Mouse (Mus musculus) right cerebral cortex, postnatal 25 days (tissue): ENCODE measurements around the gene Gxylt1.
"Not testable (repeated sequence)": the region's sequence is repeated elsewhere in the genome, so short reads cannot be mapped to it uniquely, and the experiment has no call there.

Experiments
- DNase-seq: peaks from one replicate; pipeline ENCODE4 v3.0.0; 2022

Gxylt1 gene

DNA sequence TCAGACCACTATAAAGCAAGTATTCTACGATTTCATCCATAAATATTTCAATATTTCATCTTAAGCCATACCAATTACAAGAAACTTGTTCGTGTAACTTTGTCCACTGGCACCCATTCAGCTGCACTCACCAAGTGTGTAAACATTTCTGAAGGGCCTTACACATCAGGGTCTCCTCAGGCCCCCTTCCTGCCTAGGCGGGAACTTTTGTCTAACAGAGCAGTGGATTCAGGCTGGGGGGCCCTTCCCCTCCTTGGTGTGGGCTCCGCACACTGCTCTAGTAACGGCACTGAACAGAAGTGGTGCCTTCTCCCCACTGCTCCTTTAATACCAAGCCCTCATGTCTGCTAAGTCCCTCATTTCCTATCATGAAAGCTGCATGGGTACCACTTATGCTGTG lies 12.7 kb downstream of the Gxylt1 start:
- no peak for DNase-seq

DNA sequence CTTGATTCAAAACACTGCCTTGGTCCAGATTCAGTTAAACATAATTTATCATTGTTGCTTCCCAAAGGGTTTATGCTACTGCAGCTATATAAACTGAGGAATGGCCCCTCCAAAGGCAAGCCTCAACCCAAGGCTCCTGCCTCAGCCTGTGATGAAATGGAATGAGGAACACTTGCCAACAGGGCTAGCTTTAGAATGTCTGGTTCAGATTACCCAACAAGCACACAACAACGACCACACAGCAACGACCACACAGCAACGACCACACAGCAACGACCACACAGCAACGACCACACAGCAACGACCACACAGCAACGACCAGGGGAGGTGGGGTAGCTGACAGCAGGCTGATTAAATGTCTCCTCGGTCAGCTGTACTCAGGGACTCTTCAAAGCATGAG lies 15.0 kb downstream of the Gxylt1 start:
- no peak for DNase-seq

DNA sequence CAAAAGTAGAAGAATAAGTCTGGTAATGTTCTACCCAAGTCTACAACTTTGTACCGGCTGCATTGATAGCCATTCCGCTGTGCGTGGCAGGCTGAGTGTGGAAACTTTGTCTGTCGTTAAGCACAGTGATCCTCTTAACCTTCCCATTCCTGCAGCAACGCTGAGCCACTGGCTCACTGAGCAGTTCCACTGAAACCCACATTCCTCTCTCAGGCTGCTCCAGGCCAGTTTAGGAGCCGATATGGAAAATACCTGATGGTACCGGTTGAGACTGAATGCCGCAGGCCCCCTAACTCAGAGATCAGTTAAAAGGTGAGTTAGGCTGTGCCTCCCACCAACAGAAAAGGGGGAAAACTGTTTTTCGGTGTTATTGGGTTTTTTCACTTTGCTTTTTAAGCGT lies 19.7 kb downstream of the Gxylt1 start:
- no peak for DNase-seq

DNA sequence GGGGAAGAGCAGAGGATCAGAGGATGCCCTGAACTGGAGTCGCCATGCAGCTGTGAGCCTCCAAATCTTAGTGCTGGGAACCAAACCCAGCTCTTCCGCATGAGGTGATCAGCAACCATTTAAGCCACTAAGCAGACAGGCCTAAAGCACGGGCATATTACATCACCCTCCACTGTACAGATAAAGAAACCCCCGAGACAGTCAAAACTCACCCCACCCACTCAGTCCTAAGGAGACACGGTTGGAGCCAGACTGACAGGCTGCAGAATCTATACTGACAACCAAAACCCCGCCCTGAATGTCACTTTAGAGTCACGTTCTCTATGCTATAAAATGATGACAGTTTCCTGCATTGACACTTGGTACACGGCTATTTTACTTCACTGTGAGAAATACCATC lies 21.8 kb downstream of the Gxylt1 start:
- DNase-seq = no peak

DNA sequence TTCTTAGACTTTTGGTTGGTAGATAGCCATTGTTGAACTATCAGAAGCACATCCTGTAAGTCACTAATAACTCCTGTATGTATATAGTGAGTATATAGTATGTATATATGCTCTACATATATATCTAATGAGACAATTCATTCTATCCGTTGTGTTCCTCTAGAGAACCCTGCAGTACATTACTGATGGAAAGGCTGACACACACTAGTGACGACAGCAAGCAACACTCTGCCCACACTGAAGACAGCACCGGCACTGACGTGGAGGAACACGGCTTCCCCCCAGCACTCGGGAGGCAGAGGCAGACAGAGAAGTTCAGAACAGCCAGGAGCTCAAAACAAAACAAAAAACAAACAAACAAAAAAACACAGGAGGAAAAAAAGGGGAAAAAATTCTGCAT lies 22.6 kb downstream of the Gxylt1 start:
- no peak for DNase-seq

DNA sequence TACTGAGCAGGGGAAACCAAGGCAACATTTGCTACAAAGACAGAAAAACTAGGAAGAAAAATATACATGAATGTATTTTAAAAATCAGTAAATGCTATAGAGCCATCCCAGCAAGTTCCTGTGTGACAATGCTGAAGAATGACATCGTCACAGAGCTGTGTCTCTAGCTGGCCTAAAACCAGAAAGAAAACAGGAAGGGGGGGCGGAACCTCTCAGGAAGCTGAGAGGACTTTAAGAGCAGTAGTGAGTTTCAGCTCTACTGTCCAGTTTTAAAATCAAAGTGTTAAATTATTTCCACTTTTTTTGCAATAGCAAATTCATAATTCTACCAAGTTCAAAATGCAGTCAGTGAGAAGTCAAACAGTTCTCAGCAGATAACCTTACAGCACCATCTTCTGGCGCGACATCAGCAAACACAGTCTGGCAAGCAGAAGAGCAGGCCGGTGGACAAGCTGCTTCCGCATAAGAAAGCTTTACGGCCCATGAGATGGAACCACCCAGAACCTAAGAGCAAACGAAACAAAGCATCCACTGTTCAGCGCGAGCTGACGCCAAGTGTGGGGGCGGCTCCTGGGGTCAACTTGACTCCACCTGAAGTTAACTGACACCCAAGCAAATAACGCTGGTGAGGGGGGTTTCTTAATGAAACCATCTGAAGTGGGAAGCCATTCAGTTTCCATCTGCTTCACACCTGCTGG lies 23.3 kb downstream of the Gxylt1 start:
- no peak for DNase-seq

DNA sequence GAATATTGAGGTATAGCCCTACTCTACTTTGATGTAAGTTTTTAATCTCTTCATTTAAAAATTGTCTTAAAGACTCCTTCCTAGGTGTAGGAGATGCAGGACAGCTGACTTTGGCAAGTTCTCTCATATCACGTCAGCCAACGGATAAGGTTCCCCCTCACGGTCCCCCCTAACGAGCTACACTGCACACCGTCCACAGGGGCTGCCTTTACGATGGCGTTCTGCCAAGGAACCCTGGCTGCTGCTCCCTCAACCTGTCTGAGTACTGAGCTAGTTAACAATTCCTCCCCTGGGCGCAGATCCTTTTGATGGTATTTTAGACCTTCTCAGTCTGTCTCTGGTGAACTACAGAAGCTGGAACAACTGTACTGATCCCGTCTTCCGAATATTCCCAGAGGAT lies 31.8 kb downstream of the Gxylt1 start:
- DNase-seq = no peak

DNA sequence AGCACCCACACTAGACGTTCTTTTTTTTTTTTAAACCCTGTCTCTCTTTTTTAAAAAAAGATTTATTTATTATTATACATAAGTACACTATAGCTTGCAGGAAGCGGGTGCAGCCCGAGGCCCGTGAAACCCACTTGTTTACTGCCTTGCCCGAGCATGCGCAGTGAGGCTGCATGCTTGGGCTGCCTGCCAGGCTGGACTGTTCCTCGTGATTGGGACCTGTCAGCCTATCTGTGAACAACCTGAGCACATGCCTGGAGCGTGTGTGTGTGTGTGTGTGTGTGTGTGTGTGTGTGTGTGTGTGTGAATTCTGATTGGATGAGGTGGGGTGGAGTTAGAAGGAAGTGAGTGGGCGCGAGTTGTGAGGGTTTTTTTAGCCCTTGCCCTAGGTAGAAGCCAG lies 38.5 kb downstream of the Gxylt1 start:
- not testable (repeated sequence) for DNase-seq

DNA sequence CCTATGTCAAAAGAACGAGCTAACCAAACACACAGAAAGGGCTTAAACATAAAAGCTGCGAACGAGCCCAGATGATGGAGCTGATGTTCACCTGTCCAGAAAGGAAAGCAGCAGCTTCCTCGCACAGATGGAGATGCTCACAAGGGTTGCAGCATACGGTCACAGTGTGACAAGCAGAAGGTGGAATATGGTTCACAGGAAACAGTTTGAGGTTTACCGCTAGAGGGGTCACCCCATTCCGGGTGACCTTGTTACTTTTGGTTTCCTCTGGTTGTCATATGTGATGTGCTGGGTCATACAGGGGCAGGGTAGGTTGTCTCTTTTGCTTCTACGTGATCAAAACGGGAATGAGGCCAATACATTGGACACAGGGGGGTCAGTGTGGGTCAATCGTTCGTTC lies 46.0 kb downstream of the Gxylt1 start:
- DNase-seq = no peak

DNA sequence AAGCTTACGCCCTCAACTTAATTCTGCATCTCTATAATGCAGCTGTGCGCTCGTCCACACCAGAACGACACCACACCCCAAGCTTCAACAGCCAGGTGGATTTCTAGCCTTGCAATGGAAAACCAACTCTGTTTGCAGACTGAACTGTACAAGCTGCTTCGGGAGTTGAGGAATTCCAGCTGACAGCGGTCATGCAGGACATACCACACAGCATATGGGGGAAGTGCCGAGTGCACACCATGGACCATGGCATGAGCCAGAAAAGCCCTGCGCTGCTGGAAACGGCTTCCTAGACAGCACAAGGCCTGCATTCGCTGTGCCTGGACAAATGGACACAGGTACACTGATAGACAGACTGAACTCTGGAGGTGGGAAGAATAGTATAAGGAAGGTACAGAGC lies 46.6 kb downstream of the Gxylt1 start:
- no peak for DNase-seq

DNA sequence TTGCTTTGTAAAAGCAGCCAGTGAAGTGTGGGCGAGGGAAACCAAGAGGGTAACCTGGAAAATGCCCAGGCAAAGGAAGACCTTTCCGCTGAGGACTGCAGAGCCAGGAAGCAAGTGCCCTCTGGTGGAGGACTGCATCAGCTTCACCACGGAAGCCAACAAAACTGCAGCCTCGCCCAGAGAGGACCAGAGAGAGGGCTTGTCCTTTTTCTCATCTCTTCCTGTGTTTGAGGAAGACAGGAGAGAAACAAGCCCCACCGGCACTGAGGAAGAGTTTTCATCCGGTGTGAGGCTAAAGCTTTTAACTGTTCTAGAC lies 47.3 kb downstream of the Gxylt1 start:
- peak; percentile 45 for DNase-seq

DNA sequence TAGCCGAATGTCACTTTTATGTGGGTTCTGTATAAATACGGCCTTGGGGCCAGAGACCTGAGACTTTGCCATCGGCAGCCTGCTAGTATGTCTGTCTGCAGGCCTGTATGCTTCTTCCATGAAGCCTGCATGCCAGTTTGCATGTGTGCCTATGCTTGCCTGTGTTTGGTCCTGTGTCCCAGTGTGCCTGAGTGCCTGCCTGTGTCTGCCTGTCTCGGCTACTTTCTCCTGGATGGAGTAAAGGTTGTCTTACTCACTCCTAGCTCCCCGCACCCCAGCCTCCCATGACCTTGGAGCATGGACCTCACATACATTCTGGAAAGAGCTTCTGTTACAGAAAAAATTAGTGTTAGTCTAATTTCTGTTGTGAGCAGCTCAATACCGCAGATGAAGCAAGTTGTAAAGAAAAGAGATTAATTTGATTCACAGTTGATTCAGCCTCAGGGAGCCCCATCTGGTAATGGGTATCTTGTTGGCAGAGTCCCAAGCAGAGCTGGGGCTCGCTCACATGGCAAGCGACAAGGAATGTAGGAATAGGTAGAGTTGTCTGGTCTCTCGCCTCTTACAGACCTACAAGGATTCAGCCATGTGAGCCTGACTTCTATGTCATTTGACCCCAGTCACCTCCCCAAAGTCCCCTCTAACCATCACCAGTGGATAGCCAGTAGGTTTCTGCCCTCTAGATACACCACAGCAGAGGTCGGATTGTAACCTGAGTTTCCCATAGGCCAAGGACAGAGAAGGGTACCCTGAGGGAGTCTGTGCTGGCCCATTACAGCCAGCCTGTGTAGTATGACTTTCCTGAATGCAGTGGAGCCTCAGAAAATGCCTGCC lies 47.8 kb downstream of the Gxylt1 start:
- no peak for DNase-seq

DNA sequence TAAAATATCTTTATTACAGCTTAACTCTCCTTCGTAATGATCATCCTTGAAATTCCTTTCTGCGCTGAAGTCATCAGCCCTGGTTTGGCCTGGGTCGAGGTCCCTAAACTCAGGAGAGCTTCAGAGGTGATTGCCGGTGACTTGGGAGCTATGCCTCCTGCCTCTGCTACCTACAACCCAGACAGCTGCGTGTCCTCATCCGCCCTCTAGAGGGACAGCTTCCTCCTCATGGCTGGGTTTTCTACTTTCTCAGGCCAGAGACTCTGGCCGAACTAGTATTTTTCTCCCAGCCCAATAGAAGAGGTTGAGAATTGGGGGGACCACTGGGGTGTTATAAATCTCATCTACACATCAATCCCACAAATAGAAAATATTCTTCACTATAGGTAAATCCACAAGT lies 52.5 kb downstream of the Gxylt1 start:
- no peak for DNase-seq

DNA sequence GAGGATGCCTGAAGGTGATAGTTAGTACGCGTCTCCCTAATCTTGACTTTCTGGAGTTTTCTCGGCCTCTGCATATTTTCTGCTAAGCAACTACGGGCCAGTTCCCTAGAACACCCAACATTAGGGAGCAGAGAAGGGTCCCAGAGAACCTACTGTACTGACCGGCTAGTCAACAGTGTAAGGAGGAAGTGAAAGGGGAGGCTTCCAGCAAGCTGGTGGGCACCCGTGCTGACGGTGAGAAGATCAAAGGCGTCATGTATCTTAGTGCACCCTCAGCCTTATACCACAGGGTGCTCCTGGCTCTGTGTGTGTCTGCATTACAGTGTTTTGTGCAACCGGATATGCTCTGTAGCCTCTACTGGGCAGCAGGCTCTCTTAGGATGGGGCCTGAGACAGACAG lies 62.4 kb downstream of the Gxylt1 start:
- DNase-seq = no peak

DNA sequence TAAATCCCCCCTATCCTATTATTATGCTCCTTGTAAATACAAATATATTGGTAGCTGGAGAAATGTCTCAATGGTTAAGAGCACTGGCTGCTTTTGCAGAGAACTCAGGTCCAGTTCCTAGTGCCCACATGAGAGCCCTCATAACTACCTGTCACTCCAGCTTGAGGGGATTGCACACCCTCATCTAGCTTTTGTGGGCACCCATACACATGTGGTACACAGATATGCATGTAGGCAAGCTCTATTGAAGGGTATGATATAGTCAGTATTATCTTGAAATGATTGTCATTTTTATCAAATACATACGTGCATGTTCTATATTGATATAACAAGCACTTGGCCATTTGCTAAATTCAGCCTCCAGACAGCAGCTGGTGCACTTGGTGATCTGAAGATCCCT lies 70.1 kb downstream of the Gxylt1 start:
- DNase-seq = no peak

DNA sequence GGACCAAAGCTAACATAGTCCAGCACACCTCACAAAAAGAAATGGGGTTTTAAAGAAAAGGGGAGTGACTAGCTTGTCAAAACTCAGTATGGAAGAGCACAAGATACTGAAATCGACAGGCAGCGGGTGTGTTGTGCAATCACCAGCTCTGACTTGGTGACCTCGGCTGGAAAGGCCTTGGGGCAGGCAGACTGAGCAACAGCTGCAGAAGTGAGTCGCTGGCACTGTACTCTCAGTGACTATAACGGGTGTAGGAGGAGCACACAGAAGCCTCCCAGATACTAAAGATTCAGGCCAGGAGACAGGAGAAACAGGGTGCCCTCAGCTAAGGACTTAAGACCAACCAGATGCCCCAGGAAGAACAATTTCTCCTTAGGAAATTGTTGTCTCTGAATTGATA lies 73.0 kb downstream of the Gxylt1 start:
- no peak for DNase-seq

DNA sequence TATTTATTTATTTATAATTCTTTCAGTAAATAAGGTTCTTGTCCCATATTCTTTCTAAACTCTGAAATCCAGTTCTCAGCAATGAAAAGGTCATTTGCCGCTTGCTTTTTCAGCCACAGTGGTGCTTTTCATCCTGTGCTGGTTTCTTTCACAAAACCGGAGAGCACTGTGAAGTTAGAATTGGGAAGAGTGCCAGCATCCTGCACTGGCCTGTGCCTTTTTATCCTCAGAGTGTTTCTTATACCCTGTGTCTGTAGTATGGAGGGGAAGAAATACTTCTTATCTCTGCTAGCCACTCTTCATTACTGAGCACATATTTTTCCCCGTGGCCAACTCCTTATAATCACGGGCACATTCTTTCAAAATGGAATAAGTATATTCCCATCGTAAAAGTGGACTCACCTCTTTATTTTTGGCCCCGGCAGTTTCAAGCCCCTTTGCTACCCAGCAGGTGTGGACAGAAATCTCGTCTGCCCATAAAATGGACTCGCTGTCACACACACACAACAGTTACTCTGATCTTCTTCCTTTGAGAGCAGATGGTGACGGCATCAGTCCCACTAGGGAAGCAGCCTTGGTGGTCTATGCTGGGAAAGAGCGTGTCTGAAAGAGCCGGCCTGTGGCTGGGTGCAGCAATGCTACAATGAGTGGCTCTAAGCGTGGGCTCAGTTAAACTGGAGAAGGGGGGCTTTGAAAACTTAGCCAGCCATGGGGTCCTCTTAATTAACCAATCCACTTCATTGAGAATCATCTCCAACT lies 83.4 kb downstream of the Gxylt1 start:
- DNase-seq = no peak
